Mouse (Mus musculus) embryonic fibroblast, embryonic 13.5 days (primary cell): ENCODE measurements around the gene Fcgr2b.

ENCODE experiments used
- CTCF ChIP-seq: IDR thresholded peaks from 2 replicates; pipeline ENCODE4 v1.5.1; 2011; ENCODE audit warnings: mild to moderate bottlenecking, control low read depth, low read length, moderate library complexity, borderline replicate concordance; ENCODE audit not compliant: insufficient read depth
- POLR2A ChIP-seq: IDR thresholded peaks from 2 replicates; pipeline ENCODE4 v1.6.1; 2011; ENCODE audit warnings: low read depth, mild to moderate bottlenecking, control low read depth, low read length, moderate library complexity

- TF ChIP-seq POLR2A (no peak), CTCF (no peak)
These were observed at the start of gene Fcgr2b for GRCm38 (mm10) chr1:170976447-170976846.
